Mouse (Mus musculus) embryonic facial prominence, embryonic 15.5 days (tissue): ENCODE data around the gene Rbfox3. TPM values are rescaled to one million over a fixed set of nuclear protein-coding genes. Genes with fewer than 3 reads are reported as not detected.
"Not testable (repeated sequence)": the region's sequence is repeated elsewhere in the genome, so short reads cannot be mapped to it uniquely, and the experiment has no call there.

Experiments
- ATAC-seq: fragments of 200-750 bp; cut with Nextera tagmentation; 2 replicates; pipeline ENCODE4 v1.8.0; 2017; ENCODE audit warnings: low read depth, moderate TSS enrichment; ENCODE audit not compliant: insufficient number of reproducible peaks, low FRiP score, low TSS enrichment
- H3K27ac ChIP-seq: fragments of 300-500 bp; sonication (generic); replicated peaks from 2 replicates; pipeline ENCODE4 v1.5.1; 2015; ENCODE audit warnings: mild to moderate bottlenecking, inconsistent platforms
- H3K27me3 ChIP-seq: fragments of 300-500 bp; sonication (generic); 2 replicates; pipeline ENCODE4 v1.6.1; 2015; ENCODE audit warnings: inconsistent platforms
- H3K36me3 ChIP-seq: fragments of 300-500 bp; sonication (generic); 2 replicates; pipeline ENCODE4 v1.6.1; 2015; ENCODE audit warnings: mild to moderate bottlenecking, inconsistent platforms
- H3K4me1 ChIP-seq: fragments of 300-500 bp; sonication (generic); 2 replicates; pipeline ENCODE4 v1.6.1; 2015; ENCODE audit warnings: inconsistent platforms
- H3K4me2 ChIP-seq: fragments of 300-500 bp; sonication (generic); replicated peaks from 2 replicates; pipeline ENCODE4 v1.6.1; 2015; ENCODE audit warnings: mild to moderate bottlenecking, inconsistent platforms
- H3K4me3 ChIP-seq: fragments of 300-500 bp; sonication (generic); replicated peaks from 2 replicates; pipeline ENCODE4 v1.5.1; 2015; ENCODE audit warnings: mild to moderate bottlenecking, inconsistent platforms
- H3K9ac ChIP-seq: fragments of 300-500 bp; sonication (generic); 2 replicates; pipeline ENCODE4 v1.6.1; 2015; ENCODE audit warnings: inconsistent platforms
- H3K9me3 ChIP-seq: fragments of 300-500 bp; sonication (generic); replicated peaks from 2 replicates; pipeline ENCODE4 v1.6.1; 2016; ENCODE audit warnings: inconsistent platforms
- WGBS: fragments of 180-500 bp; shearing (Covaris S2); methylation state at CpG from one replicate; pipeline ENCODE4 v1.1.7; 2015; 5-methylcytosine and 5-hydroxymethylcytosine counted together
- polyA plus RNA-seq: library from polyadenylated mRNA; unstranded; fragments of >200 nt; fragmentation: Nextera tagmentation; extraction: Ambion mirVana; gene quantifications from 2 replicates; pipeline ENCODE4 v1.2.1, GENCODE M21; 2015

Rbfox3 gene
- polyA plus RNA-seq, 1 experiment from 2014 or later, result 0.55 TPM

GRCm38 (mm10) chr11:118811404-118811803, 100.0 kb downstream of the Rbfox3 start:
- Histone ChIP-seq H3K27ac (no peak overlapping the region), H3K27me3 (peaks cover 2% of the 10 kb centered on the region; the same call in 1 of the 2 replicates), H3K9me3 (no peaks in the 10 kb centered on the region), H3K4me1 (peaks cover 4% of the 10 kb centered on the region; the same call in 1 of the 2 replicates), H3K4me2 (no peak overlapping the region), H3K9ac (no peak overlapping the region), H3K36me3 (no peaks in the 10 kb centered on the region), H3K4me3 (no peak overlapping the region)
- ATAC-seq, result no peak
- 85% methylated on average over 7 of the region's 7 CpGs for WGBS

GRCm38 (mm10) chr11:118807511-118807910, 103.9 kb downstream of the Rbfox3 start:
- no peak overlapping the region for H3K9ac ChIP-seq
- H3K27me3 ChIP-seq, result 0 out of 2 replicates have a peak, but pooled peaks cover 2% of the 10 kb centered on the region
- no peak overlapping the region for H3K4me2 ChIP-seq
- H3K4me3 ChIP-seq, result no peak overlapping the region
- 57% methylated on average over 15 of the region's 15 CpGs for WGBS
- no peak for ATAC-seq
- H3K36me3 ChIP-seq, result no peaks in the 10 kb centered on the region
- no peak overlapping the region for H3K27ac ChIP-seq
- H3K9me3 ChIP-seq, result no peaks in the 10 kb centered on the region
- peaks cover 4% of the 10 kb centered on the region; the same call in 1 of the 2 replicates for H3K4me1 ChIP-seq

GRCm38 (mm10) chr11:118794856-118795602, 116.4 kb downstream of the Rbfox3 start:
- ATAC-seq, result no peak

GRCm38 (mm10) chr11:118793639-118794021, 117.8 kb downstream of the Rbfox3 start:
- no peak for ATAC-seq
- Histone ChIP-seq H3K36me3 (no peaks in the 10 kb centered on the region), H3K9ac (no peak overlapping the region), H3K4me1 (peaks cover 27% of the 10 kb centered on the region), H3K9me3 (no peaks in the 10 kb centered on the region), H3K4me2 (no peak overlapping the region), H3K27ac (no peak overlapping the region), H3K27me3 (no peaks in the 10 kb centered on the region), H3K4me3 (no peak overlapping the region)
- 46% methylated on average over 16 of the region's 16 CpGs for WGBS

More at GRCm38 (mm10) chr11:118794856-118795602, 116.4 kb downstream of the Rbfox3 start:
- Histone ChIP-seq H3K9ac (no peak overlapping the region), H3K27ac (no peak overlapping the region), H3K27me3 (no peaks in the 10 kb centered on the region), H3K36me3 (no peaks in the 10 kb centered on the region), H3K4me2 (no peak overlapping the region), H3K9me3 (no peaks in the 10 kb centered on the region), H3K4me3 (no peak overlapping the region), H3K4me1 (peaks cover 27% of the 10 kb centered on the region)
- 44% methylated on average over 8 of the region's 8 CpGs for WGBS

GRCm38 (mm10) chr11:118792916-118793638, 118.3 kb downstream of the Rbfox3 start:
- H3K4me2 ChIP-seq, result no peak overlapping the region
- H3K4me1 ChIP-seq, result peaks cover 27% of the 10 kb centered on the region
- WGBS, result 59% methylated on average over 10 of the region's 10 CpGs
- ATAC-seq, result 0 out of 2 replicates have a peak, but pooled peaks have one; percentile 20
- no peak overlapping the region for H3K9ac ChIP-seq
- H3K27ac ChIP-seq, result 0 out of 2 replicates have a peak overlapping the region, but pooled peaks have one; percentile 14
- no peak overlapping the region for H3K4me3 ChIP-seq
- H3K36me3 ChIP-seq, result no peaks in the 10 kb centered on the region
- no peaks in the 10 kb centered on the region for H3K27me3 ChIP-seq
- no peaks in the 10 kb centered on the region for H3K9me3 ChIP-seq

GRCm38 (mm10) chr11:118792163-118792915, 119.1 kb downstream of the Rbfox3 start:
- Histone ChIP-seq H3K4me3 (no peak overlapping the region), H3K36me3 (no peaks in the 10 kb centered on the region), H3K4me1 (peaks cover 27% of the 10 kb centered on the region), H3K9me3 (no peaks in the 10 kb centered on the region), H3K9ac (no peak overlapping the region), H3K27ac (0 out of 2 replicates have a peak overlapping the region, but pooled peaks have one; percentile 14), H3K27me3 (no peaks in the 10 kb centered on the region), H3K4me2 (no peak overlapping the region)
- no peak for ATAC-seq
- WGBS, result 67% methylated on average over 9 of the region's 9 CpGs

- no peak overlapping the region for H3K4me3 ChIP-seq
- no peak overlapping the region for H3K27ac ChIP-seq
- ATAC-seq, result no peak
- no peaks in the 10 kb centered on the region for H3K36me3 ChIP-seq
- no peaks in the 10 kb centered on the region for H3K27me3 ChIP-seq
- WGBS, result 44% methylated on average over 6 of the region's 6 CpGs
- H3K9me3 ChIP-seq, result no peaks in the 10 kb centered on the region
- H3K9ac ChIP-seq, result no peak overlapping the region
- H3K4me2 ChIP-seq, result no peak overlapping the region
- peaks cover 27% of the 10 kb centered on the region for H3K4me1 ChIP-seq
These were observed 120.0 kb downstream of the Rbfox3 start for GRCm38 (mm10) chr11:118791391-118791790.

GRCm38 (mm10) chr11:118788091-118788490, 123.3 kb downstream of the Rbfox3 start:
- Histone ChIP-seq H3K4me3 (no peak overlapping the region), H3K4me2 (no peak overlapping the region), H3K36me3 (no peaks in the 10 kb centered on the region), H3K9me3 (no peaks in the 10 kb centered on the region), H3K9ac (no peak overlapping the region), H3K27ac (no peak overlapping the region), H3K4me1 (peaks cover 10% of the 10 kb centered on the region), H3K27me3 (no peaks in the 10 kb centered on the region)
- WGBS, result 97% methylated on average over 1 of the region's 1 CpGs
- no peak for ATAC-seq

GRCm38 (mm10) chr11:118782677-118783076, 128.7 kb downstream of the Rbfox3 start:
- H3K4me2 ChIP-seq, result no peak overlapping the region
- H3K36me3 ChIP-seq, result no peaks in the 10 kb centered on the region
- no peaks in the 10 kb centered on the region for H3K4me1 ChIP-seq
- H3K4me3 ChIP-seq, result no peak overlapping the region
- H3K27me3 ChIP-seq, result no peaks in the 10 kb centered on the region
- no peak for ATAC-seq
- H3K9me3 ChIP-seq, result no peaks in the 10 kb centered on the region
- H3K9ac ChIP-seq, result no peak overlapping the region
- 81% methylated on average over 5 of the region's 5 CpGs for WGBS
- no peak overlapping the region for H3K27ac ChIP-seq

- H3K36me3 ChIP-seq, result no peaks in the 10 kb centered on the region
- no peaks in the 10 kb centered on the region for H3K27me3 ChIP-seq
- no peak overlapping the region for H3K4me2 ChIP-seq
- ATAC-seq, result no peak
- no peaks in the 10 kb centered on the region for H3K4me1 ChIP-seq
- H3K9me3 ChIP-seq, result no peaks in the 10 kb centered on the region
- H3K4me3 ChIP-seq, result no peak overlapping the region
- 11% methylated on average over 3 of the region's 3 CpGs for WGBS
- H3K9ac ChIP-seq, result no peak overlapping the region
- no peak overlapping the region for H3K27ac ChIP-seq
These were observed 135.6 kb downstream of the Rbfox3 start for GRCm38 (mm10) chr11:118775753-118776152.

GRCm38 (mm10) chr11:118774777-118775176, 136.6 kb downstream of the Rbfox3 start:
- H3K4me2 ChIP-seq, H3K4me1 ChIP-seq, H3K36me3 ChIP-seq, H3K27ac ChIP-seq, H3K27me3 ChIP-seq, ATAC-seq, H3K4me3 ChIP-seq, H3K9me3 ChIP-seq, H3K9ac ChIP-seq: not testable (repeated sequence)
- WGBS, result 81% methylated on average over 2 of the region's 2 CpGs
